Mouse (Mus musculus) liver, embryonic 14.5 days (tissue): ENCODE measurements around the gene Inpp5a. TPM values are rescaled to one million over a fixed set of nuclear protein-coding genes. Genes with fewer than 3 reads are reported as not detected.

Experiments used
- ATAC-seq: fragments of 200-750 bp; cut with Nextera tagmentation; 2 replicates; pipeline ENCODE4 v1.8.0; 2017; ENCODE audit warnings: moderate number of reproducible peaks, mild to moderate bottlenecking, moderate library complexity; ENCODE audit not compliant: insufficient read depth
- DNase-seq, 3 experiments: peaks; one replicate each; pipeline ENCODE4 v3.0.0-alpha.2; 2012 to 2013; ENCODE audit warnings: low read depth in 3 of 3, low spot score in 3 of 3
- H3K27ac ChIP-seq: fragments of 300-500 bp; sonication (generic); 2 replicates; pipeline ENCODE4 v1.5.1; 2014; ENCODE audit warnings: moderate library complexity, mild to moderate bottlenecking, control low read depth, inconsistent platforms
- H3K27me3 ChIP-seq: fragments of 300-500 bp; sonication (generic); 2 replicates; pipeline ENCODE4 v1.6.1; 2014; ENCODE audit warnings: mild to moderate bottlenecking, low read length, moderate library complexity; ENCODE audit not compliant: control insufficient read depth, insufficient read depth
- H3K36me3 ChIP-seq: fragments of 300-500 bp; sonication (generic); replicated peaks from 2 replicates; pipeline ENCODE4 v1.6.1; 2014; ENCODE audit warnings: low read depth; ENCODE audit not compliant: control insufficient read depth, insufficient read depth
- H3K4me1 ChIP-seq, 2 experiments: fragments of 200-500 bp in 1 of 2; fragments of 300-500 bp in 1 of 2; sonication (generic) in 1 of 2; replicated peaks; 2 replicates each; pipeline ENCODE4 v1.6.1; 2012 to 2014; ENCODE audit warnings: antibody characterized with exemption in 1 of 2, inconsistent platforms in 1 of 2, low read length in 1 of 2; ENCODE audit not compliant: control insufficient read depth in 2 of 2, insufficient read depth in 2 of 2
- H3K4me2 ChIP-seq: fragments of 300-500 bp; sonication (generic); 2 replicates; pipeline ENCODE4 v1.6.1; 2014; ENCODE audit warnings: low read depth, mild to moderate bottlenecking, control low read depth, moderate library complexity
- H3K4me3 ChIP-seq, 2 experiments: fragments of 200-500 bp in 1 of 2; fragments of 300-500 bp in 1 of 2; sonication (generic) in 1 of 2; 2 replicates each; pipeline ENCODE4 v1.5.1; 2012 to 2014; ENCODE audit warnings: low read depth in 2 of 2, low read length in 2 of 2, mild to moderate bottlenecking in 2 of 2, control low read depth in 1 of 2, inconsistent platforms in 1 of 2, moderate library complexity in 1 of 2; ENCODE audit not compliant: insufficient read depth in 1 of 2
- H3K9ac ChIP-seq: fragments of 300-500 bp; sonication (generic); replicated peaks from 2 replicates; pipeline ENCODE4 v1.6.1; 2014; ENCODE audit warnings: mild to moderate bottlenecking, control low read depth, moderate library complexity
- H3K9me3 ChIP-seq: fragments of 300-500 bp; sonication (generic); 2 replicates; pipeline ENCODE4 v1.6.1; 2016; ENCODE audit warnings: low read length, mixed read lengths; ENCODE audit not compliant: control insufficient read depth
- CTCF ChIP-seq: IDR thresholded peaks from 2 replicates; pipeline ENCODE4 v1.5.1; 2016; ENCODE audit warnings: antibody characterized with exemption, low read depth, control low read depth
- EP300 ChIP-seq: IDR thresholded peaks from 2 replicates; pipeline ENCODE4 v1.6.1; 2016; ENCODE audit warnings: antibody characterized with exemption, low read depth
- WGBS: fragments of 180-500 bp; shearing (Covaris S2); extraction: QIAGEN DNeasy Blood & Tissue Kit; methylation state at CpG from one replicate; pipeline ENCODE4 v1.1.7; 2014; ENCODE audit not compliant: insufficient replicate concordance; 5-methylcytosine and 5-hydroxymethylcytosine counted together
- polyA plus RNA-seq, 2 experiments: library from polyadenylated mRNA; depleted of rRNA in 1 of 2; stranded (reverse) in 1 of 2; unstranded in 1 of 2; fragments of >200 nt; fragmentation: Nextera tagmentation in 1 of 2; extraction: Ambion mirVana in 1 of 2; gene quantifications; 2 replicates each; pipeline versions ENCODE4 v1.2.1 to v1.2.3; 2012 to 2014

The Inpp5a gene
- polyA plus RNA-seq, 2 experiments = 2.4 to 3.5 TPM

DNA sequence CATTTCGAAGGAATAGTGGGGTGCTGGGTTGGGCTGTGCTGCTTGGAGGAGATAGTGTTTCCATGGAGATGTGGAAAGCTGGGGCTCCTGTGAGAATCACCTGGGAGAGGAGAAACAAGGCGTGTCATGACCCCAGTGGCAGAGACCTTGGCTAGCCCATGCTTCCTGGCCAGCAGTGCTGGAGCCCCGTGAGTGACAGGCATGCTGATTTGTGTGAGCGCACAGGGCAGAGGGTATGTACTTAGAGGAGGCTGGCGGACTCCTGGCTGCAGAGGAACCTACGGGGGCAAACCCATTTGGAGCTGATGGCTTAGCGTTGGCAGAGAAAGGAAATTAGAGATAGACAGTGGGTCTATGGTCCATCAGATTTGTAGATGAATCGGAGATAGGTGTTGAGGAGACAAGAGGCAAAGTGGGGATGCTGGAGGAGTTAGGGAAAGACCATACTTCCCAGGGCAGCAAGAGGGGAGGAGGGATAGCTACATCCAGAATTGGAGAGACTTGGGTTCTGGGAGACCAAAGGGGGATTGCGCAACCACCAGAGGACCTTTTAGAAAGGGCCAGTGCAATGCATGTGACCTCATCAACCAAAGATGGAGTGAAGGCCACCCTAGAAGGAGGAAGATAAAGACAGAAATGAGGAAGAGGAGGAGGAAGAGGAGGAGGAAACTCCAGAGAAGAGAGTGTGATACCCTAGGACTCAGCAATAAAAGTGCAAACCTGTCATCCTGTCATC is 117.9 kb downstream of the Inpp5a start:
- Histone ChIP-seq H3K4me1 (no peaks in the 10 kb centered on the region), H3K36me3 (no peaks in the 10 kb centered on the region), H3K27ac (no peak overlapping the region), H3K4me2 (no peak overlapping the region), H3K27me3 (no peaks in the 10 kb centered on the region), H3K4me3 (no peak overlapping the region), H3K9ac (no peak overlapping the region), H3K9me3 (no peaks in the 10 kb centered on the region)
- TF ChIP-seq CTCF = no peak
- TF ChIP-seq EP300 = no peak
- no peak for DNase-seq
- 56% methylated on average over 9 of the region's 9 CpGs for WGBS
- ATAC-seq = no peak

DNA sequence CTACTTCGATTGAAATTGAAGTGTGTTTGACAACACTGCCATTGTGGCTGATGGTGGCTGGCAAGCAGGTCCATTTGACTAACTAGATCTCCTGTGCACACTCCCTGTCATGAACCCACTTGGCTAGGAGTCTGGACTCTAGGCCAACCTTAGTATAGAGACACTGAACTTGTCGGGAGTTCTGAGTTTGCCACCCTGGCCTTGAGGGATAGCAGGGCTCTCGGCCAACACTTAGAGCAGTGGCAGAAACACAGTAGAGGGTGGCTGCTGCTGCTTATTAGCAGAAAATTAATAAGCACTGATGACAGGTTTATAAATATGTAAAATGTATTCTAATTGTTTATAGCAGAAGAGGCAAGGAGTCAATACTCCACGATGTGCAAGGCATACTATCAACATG is 120.0 kb downstream of the Inpp5a start:
- Histone ChIP-seq H3K4me1 (no peaks in the 10 kb centered on the region), H3K27me3 (no peaks in the 10 kb centered on the region), H3K4me3 (no peak overlapping the region), H3K27ac (no peak overlapping the region), H3K36me3 (no peaks in the 10 kb centered on the region), H3K4me2 (no peak overlapping the region), H3K9me3 (no peaks in the 10 kb centered on the region), H3K9ac (no peak overlapping the region)
- ATAC-seq (no peak), DNase-seq (no peak)
- WGBS = 72% methylated on average over 4 of the region's 4 CpGs
- TF ChIP-seq CTCF = no peak

GRCm38 (mm10) chr7:139515959-139516660 is 127.2 kb downstream of the Inpp5a start:
- Histone ChIP-seq H3K9me3 (no peaks in the 10 kb centered on the region), H3K9ac (no peak overlapping the region), H3K27me3 (no peaks in the 10 kb centered on the region), H3K36me3 (no peaks in the 10 kb centered on the region), H3K27ac (no peak overlapping the region), H3K4me1 (no peaks in the 10 kb centered on the region), H3K4me3 (no peak overlapping the region), H3K4me2 (no peak overlapping the region)
- DNase-seq (no peak), ATAC-seq (no peak)
- no peak for TF ChIP-seq EP300
- no peak for TF ChIP-seq CTCF
- 67% methylated on average over 13 of the region's 13 CpGs for WGBS

- no peak overlapping the region for H3K4me3 ChIP-seq
- no peaks in the 10 kb centered on the region for H3K36me3 ChIP-seq
- H3K4me1 ChIP-seq = no peaks in the 10 kb centered on the region
- no peak overlapping the region for H3K9ac ChIP-seq
- TF ChIP-seq CTCF = no peak
- no peak for TF ChIP-seq EP300
- DNase-seq (no peak), ATAC-seq (no peak)
- no peaks in the 10 kb centered on the region for H3K9me3 ChIP-seq
- no peak overlapping the region for H3K27ac ChIP-seq
- H3K4me2 ChIP-seq = no peak overlapping the region
- no peaks in the 10 kb centered on the region for H3K27me3 ChIP-seq
- 72% methylated on average over 5 of the region's 5 CpGs for WGBS
Measured at GRCm38 (mm10) chr7:139516661-139517016, 127.7 kb downstream of the Inpp5a start.

DNA sequence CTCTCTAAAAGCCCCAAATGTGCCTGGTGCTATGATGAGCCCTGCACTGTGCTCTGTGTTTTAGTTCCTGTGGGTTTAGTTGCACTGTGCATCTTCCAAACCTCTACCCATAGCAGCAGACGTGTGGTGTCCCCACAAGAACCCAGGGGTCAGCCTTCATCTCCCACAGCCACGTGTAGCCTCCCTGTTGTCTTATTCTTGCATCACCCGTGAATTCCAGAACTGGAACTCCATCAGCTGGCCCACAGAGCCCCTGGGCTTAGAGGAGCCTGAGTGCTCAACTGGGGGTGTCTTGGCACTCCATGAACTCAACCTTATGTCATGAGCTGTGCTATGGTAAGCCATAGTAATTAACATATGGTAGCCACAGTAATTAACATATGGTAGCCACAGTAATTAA is 129.4 kb downstream of the Inpp5a start:
- WGBS = 56% methylated on average over 3 of the region's 3 CpGs
- H3K4me3 ChIP-seq = no peak overlapping the region
- H3K4me2 ChIP-seq = no peak overlapping the region
- no peaks in the 10 kb centered on the region for H3K9me3 ChIP-seq
- H3K36me3 ChIP-seq = no peaks in the 10 kb centered on the region
- DNase-seq (no peak), ATAC-seq (no peak)
- H3K9ac ChIP-seq = no peak overlapping the region
- H3K4me1 ChIP-seq = no peaks in the 10 kb centered on the region
- TF ChIP-seq EP300 = no peak
- H3K27me3 ChIP-seq = no peaks in the 10 kb centered on the region
- H3K27ac ChIP-seq = no peak overlapping the region
